8 mouse cellular contexts compared by ENCODE assay signal in genomic region chrX:161907595-161908592, GRCm38 (mm10).
A peak's percentile ranks its signal among the peaks of the same experiment; 100 is the strongest.
DNase-seq lines count a peak whose midpoint lies in the region; ATAC-seq and TF ChIP-seq lines count a peak whose summit lies in the region.

No protein-coding gene starts in this region.

- peaks cover 13% of the 10 kb centered on the region for H3K27me3 ChIP-seq in heart, embryonic 16.5 days (ENCODE audit: control insufficient read depth, insufficient read depth, low read length)
- peaks cover 63% of the 10 kb centered on the region for H3K27me3 ChIP-seq in liver, embryonic 12.5 days (replicated peaks)
- H3K27me3 ChIP-seq in stomach, postnatal 0 days (ENCODE audit: control insufficient read depth, insufficient read depth, low read length): no peaks in the 10 kb centered on the region

- peak; percentile 17 for DNase-seq in gastrocnemius, adult 2 months
- no peak for DNase-seq in gastrocnemius, adult 8-10 months (ENCODE audit: low spot score in 2 of 2)
- DNase-seq in ZHBTc4 (ENCODE audit: low read depth, low spot score): peak; percentile 17
- peak; percentile 18 for DNase-seq in stomach, postnatal 0 days (ENCODE audit: low spot score)
- DNase-seq in thymus, postnatal 14 days: no peak
- DNase-seq in layer of hippocampus, adult 9-11 months: no peak

- no peak overlapping the region for H3K27ac ChIP-seq in gastrocnemius, adult 2 months
- H3K27ac ChIP-seq in heart, embryonic 16.5 days (ENCODE audit: low read length): no peak overlapping the region
- no peak overlapping the region for H3K27ac ChIP-seq in liver, embryonic 12.5 days
- H3K27ac ChIP-seq in stomach, postnatal 0 days (replicated peaks): no peak overlapping the region

- WGBS in heart, embryonic 16.5 days: 25% methylated on average over 50 of the region's 53 CpGs
- 18% methylated on average over 36 of the region's 53 CpGs for WGBS in liver, embryonic 12.5 days (ENCODE audit: insufficient replicate concordance)
- WGBS in stomach, postnatal 0 days: 34% methylated on average over 47 of the region's 53 CpGs

- H3K4me3 ChIP-seq in gastrocnemius, adult 2 months: peak overlapping the region; percentile 66
- peak overlapping the region; percentile 48 for H3K4me3 ChIP-seq in heart, embryonic 16.5 days (ENCODE audit: low read length)
- H3K4me3 ChIP-seq in liver, embryonic 12.5 days: peak overlapping the region; percentile 33
- peak overlapping the region; percentile 36 for H3K4me3 ChIP-seq in stomach, postnatal 0 days (ENCODE audit: low read depth, low read length)

- H3K36me3 ChIP-seq in heart, embryonic 16.5 days (ENCODE audit: control insufficient read depth, insufficient read depth): no peaks in the 10 kb centered on the region
- no peaks in the 10 kb centered on the region for H3K36me3 ChIP-seq in liver, embryonic 12.5 days
- H3K36me3 ChIP-seq in stomach, postnatal 0 days (ENCODE audit: control insufficient read depth, insufficient read depth, low read length): no peaks in the 10 kb centered on the region

- peak overlapping the region; percentile 71 for H3K4me2 ChIP-seq in heart, embryonic 16.5 days (ENCODE audit: low read depth, low read length)
- peak overlapping the region; percentile 55 for H3K4me2 ChIP-seq in liver, embryonic 12.5 days
- H3K4me2 ChIP-seq in stomach, postnatal 0 days (replicated peaks; ENCODE audit: low read depth): peak overlapping the region; percentile 60

- 0 out of 2 replicates have a peak, but pooled peaks have one; percentile 10 for ATAC-seq in heart, embryonic 16.5 days (replicated peaks; ENCODE audit: extremely low read depth, insufficient read depth, low FRiP score)
- ATAC-seq in liver, embryonic 12.5 days: no peak
- no peak for ATAC-seq in stomach, postnatal 0 days (ENCODE audit: low FRiP score, low TSS enrichment)

- H3K9me3 ChIP-seq in heart, embryonic 16.5 days (replicated peaks; ENCODE audit: control insufficient read depth, low read length): no peaks in the 10 kb centered on the region
- no peaks in the 10 kb centered on the region for H3K9me3 ChIP-seq in liver, embryonic 12.5 days (replicated peaks)
- no peaks in the 10 kb centered on the region for H3K9me3 ChIP-seq in stomach, postnatal 0 days (ENCODE audit: control insufficient read depth, low read length)

- TF ChIP-seq CTCF in gastrocnemius, adult 2 months (IDR thresholded peaks at IDR 0.05): no peak
- TF ChIP-seq CTCF in stomach, postnatal 0 days (IDR thresholded peaks at IDR 0.05; ENCODE audit: low read depth): no peak

- no peak overlapping the region; the same call in 1 of the 2 replicates for H3K9ac ChIP-seq in heart, embryonic 16.5 days (ENCODE audit: low read length)
- no peak overlapping the region for H3K9ac ChIP-seq in liver, embryonic 12.5 days
- no peak overlapping the region for H3K9ac ChIP-seq in stomach, postnatal 0 days (ENCODE audit: low read length)

- TF ChIP-seq EP300 in stomach, postnatal 0 days (optimal IDR thresholded peaks at IDR 0.05): no peak

- intact Hi-C loops in gastrocnemius, adult 2 months (cut with DNase I): no loop called here

- H3K4me1 ChIP-seq in heart, embryonic 16.5 days (ENCODE audit: control insufficient read depth, insufficient read depth, low read length): peaks cover 5% of the 10 kb centered on the region
- H3K4me1 ChIP-seq in liver, embryonic 12.5 days: no peaks in the 10 kb centered on the region
- H3K4me1 ChIP-seq in stomach, postnatal 0 days (replicated peaks; ENCODE audit: control insufficient read depth, insufficient read depth): no peaks in the 10 kb centered on the region

Comparison
In these comparisons a context has a peak if more than half of its experiments do, and no peak if none do; other contexts are left out.
1. DNase-seq: peak in gastrocnemius, adult 2 months (single experiment), ZHBTc4 (single experiment) and stomach, postnatal 0 days (single experiment); none in gastrocnemius, adult 8-10 months (0 of 2), thymus, postnatal 14 days (single experiment) and layer of hippocampus, adult 9-11 months (single experiment).
2. Peak in every context shown above with its lines, with median percentiles within 50 percentile points of each other: H3K4me3 ChIP-seq and H3K4me2 ChIP-seq.